Mouse (Mus musculus) right cerebral cortex, postnatal 14 days (tissue): ENCODE data around the gene Wdr66.

ENCODE experiments used
- DNase-seq: peaks from one replicate; pipeline ENCODE4 v3.0.0; 2022

Gene Wdr66

DNA sequence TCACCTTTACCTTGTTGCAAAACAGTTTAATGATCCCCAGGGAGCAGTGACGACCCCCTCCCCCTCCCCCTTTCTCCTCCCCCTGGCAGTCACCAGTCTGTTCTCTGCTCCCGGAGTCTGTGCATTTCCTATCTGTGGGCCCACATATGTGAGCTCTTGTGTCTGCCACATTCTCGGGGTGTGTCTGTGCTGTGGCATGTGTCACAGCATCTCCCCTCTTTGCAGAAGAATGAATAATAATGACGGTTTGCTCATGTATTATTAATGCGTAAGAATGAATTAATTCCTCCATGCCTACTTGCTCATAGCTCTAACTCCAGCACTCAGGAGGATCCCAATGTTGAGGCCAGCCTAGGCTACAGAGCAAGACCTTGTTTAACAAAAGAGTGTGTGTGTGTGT, 21.0 kb downstream of the Wdr66 start:
- DNase-seq: no peak

DNA sequence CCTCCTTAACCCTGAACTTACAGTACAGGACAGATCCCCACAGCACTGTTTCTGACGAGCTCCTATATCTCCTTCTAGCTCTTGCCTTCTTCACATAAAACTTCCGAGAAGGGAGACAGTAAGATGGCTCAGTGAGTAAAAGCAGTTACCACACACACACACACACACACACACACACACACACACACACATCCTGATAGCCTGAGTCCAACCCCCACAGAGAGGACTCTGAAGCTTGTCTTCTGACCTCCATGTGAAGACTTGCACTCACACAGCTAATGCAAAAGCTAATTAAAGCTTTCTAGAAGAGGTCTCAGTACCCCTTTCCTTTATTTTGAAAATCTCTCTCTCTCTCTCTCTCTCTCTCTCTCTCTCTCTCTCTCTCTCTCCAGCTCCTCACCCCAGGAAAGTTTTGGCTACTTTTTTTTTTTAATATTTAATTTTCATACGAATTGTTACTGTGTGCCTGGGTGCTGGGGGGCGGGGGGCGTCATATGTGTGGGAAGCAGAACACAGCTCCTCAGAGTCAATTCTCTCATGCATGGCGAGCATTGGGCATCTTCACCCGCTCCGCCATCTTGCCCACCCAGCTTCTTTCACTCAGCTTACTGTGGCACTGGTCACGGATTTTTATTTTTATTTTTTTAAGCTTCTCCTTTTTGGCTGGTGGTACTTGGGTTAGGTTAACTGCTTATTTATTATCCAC, 24.9 kb downstream of the Wdr66 start:
- DNase-seq: no peak

DNA sequence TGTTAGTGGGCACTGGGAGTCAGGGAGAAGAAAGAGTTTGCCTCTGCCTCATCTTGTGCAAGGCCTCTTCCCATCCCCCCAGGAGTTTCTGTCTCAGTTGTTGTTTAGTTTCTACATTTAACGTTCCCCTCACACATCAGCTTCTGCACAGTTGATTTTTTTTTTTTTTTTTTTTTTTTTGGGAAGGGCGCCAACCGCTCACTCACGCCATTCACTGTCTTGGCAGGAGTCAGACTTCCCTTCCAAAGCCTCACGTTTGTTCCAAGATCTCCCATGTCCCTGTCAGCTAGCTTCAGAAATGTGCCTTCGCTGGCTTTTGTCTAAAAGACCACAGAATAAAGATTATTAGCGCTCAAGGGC, 25.4 kb downstream of the Wdr66 start:
- DNase-seq: no peak

DNA sequence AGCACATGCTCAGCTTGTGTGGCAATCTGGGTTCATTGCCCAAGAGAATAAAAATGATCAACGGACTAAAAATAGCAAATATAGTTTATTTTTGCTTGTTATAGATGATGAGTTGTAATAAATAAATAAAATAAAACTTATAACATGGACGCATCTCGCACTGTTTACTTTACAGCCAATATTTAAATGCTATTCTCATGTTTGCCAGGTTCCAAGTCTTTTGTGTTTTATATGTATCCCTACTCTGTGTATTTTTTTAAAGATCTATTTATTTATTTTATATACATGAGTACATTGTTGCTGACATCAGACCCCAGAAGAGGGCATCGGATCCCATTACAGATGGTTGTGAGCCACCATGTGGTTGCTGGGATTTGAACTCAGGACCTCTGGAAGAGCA, 25.8 kb downstream of the Wdr66 start:
- no peak for DNase-seq

DNA sequence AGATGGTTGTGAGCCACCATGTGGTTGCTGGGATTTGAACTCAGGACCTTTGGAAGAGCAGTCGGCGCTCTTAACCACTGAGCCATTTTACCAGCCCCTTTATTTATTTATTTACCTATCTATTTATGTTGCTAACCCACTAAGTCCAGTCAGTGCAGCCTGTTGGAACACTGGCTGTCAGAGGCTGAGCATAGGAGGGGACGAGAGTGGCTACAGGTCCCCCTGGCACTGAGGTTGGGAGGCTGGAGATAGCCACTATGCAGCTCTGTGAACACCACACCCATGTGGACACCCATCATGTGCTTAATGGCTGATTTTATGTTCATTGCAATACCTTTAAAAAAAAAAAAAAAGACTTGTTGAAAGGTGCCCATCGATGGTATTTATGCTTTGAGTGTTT, 27.3 kb downstream of the Wdr66 start:
- no peak for DNase-seq

DNA sequence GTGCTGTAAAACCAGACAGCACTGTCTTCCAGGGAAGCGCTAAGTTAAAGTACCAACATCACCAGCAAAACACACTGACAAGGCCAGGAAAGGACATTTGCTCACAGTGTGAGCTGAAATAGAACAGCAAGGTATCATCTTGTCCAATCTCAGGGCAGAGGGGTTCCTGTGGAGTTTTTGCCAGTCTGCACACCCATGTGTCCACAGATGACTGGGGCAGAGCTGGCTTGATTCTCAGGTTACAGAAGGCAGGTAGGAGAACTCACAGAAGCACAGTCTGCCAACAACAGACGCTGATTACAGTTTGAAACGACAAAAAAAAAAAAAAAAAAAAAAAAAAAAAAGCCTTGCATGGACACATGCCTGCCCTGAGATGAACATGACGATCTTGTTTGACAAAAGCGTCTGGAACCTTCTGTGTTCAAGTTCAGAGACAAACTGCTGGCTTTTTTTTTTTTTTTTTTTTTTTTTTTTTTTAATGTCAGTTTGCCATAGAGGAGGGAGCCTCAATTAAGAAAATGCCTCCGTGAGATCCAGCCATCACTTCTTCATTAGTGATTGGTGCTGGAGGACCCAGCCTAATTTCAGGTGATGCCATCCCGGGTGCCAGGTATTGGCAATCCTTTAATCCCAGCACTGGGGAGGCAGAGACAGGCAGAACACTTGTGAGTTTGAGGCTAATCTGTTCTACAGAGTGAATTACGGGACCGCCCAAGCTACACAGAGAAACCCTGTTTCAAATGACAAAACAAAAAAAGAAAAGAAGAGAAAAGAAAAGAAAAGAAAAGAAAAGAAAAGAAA, 29.6 kb downstream of the Wdr66 start:
- no peak for DNase-seq

DNA sequence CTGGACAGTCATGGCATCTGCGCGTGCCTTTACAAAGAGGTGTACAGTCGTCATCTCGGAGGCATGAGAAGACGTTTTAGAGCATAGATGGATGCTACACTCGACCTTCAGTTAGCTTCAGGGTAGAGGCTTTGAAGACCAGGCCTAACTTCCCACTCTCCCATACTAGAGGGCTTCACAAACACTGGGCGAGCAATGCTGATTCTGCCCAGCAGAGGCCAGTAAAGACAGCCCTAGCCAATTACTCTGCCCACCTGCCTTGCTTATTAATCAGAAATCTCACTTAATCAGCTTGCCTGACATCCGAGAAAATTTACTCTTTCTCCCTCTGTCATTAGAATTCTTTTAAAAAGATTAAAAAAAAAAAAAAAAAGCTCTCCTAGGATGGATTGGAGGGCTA, 33.3 kb downstream of the Wdr66 start:
- DNase-seq: peak; percentile 60

DNA sequence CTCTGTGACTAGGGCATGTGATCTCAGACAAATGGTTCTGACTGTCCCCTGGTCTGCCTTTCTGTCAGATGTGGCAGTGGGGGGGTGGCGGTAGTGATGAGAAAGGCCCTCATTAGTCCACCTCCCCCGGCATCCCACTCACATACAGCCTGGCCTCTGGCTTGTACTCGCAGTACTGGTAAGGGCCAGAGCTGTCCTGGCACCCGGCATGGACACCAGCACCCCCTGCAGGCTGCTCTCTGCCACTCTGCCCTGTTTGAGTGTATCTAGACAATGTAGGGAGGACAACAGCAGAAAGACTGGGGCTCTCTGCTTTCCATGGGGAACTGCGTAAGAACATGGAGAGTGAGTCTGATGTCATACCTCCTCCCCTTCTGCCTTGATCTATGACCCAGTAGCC, 36.2 kb downstream of the Wdr66 start:
- DNase-seq: no peak

DNA sequence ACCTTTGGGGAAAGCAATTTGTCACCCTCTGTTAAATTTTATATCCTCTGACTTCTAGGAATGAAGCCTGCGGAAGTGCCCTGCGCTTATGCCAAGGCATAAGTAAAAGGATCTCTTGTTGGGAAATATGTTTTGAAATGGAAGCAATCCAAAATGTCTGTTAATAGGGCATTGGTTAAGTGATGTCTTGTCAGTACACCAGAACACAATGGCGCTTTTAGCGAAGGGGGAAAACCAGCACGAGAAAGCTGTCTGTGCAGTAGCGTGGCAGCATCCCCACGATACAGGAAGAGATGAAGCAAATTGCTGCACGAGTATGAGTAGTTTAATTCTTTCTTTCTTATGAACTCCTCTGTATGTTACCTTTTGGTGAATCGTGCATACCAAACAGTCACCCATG, 42.8 kb downstream of the Wdr66 start:
- DNase-seq: no peak

DNA sequence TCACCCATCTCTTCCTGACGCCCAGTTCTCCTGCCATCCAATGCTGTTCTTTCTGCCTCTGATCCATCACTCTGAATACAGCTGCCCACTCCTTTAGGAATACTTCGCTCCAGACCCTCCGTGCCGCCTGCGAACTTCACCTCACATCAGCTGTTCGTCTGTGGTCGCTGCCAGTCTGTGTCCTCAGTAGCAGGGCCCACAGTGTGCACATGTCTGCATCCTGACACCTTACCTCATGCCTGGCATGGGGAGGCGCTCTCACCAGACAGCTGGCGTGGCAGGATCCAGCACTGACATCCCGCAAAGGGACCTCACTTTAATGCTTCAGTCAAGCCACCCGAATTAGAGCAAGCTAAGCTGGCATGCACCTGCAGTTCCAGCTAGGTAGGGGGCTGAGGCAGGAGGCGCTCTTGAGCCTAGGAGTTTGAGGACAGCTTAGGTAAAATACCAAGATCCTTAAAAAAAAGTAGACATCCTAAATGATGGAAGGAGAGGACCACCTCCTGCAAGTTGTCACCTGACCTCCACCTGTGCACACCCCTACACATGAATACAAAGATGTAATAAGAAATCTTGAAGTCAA, 44.4 kb downstream of the Wdr66 start:
- no peak for DNase-seq

DNA sequence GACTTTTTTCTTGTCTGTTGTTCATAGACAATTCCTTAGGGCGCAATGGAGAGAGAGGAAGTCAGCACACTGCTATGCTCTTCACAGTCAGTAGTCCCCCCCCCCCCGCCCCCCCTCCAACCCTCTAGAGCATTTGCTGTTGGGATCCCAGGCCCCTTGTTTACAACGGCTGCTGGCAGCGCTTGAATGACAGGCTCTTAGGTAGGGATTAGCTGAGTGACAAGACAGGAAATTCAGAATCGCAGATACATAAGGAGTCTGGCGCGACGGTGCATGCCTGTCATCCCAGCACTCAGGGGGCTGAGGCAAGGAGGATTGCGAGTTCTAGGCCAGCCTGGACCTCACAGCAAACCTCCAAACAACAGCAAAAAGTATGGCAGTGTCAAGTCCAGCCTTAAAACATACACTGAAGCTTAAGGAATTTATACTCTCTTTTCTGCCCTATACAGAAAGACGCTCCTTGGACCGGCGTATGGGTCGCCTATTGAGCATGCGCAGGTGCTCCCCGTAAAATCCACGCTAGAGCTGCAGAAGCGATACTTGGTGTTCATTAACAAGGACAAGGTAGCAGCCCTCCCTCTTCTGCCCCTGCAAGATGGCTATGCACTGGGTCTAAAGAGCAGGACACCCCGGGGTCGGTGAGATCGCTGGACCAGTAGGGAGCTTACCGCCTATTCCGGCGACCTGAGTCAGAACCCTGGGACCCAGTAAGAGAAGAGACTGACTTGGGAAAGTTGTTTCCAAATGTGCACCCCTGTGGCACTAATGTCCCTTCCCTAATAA, 45.3 kb downstream of the Wdr66 start:
- no peak for DNase-seq

DNA sequence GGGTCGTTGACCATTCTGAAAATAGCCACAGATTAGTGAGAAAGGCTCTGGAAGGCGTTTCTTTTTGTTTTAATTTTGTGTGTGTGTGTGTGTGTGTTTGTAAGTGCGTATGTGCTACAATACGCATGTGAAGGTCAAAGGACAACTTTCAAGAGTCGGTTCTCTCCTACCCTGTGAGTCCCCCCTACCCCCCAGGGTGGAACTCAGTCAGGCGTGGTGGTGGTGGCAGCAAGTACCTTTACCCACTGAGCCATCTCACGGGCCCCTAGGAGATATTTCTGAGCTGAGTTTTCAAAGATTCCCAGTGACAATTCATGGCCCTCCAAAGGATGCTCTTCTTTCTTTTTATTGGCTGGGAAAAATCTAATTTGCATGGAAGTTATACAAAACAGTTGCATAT, 45.9 kb downstream of the Wdr66 start:
- no peak for DNase-seq

DNA sequence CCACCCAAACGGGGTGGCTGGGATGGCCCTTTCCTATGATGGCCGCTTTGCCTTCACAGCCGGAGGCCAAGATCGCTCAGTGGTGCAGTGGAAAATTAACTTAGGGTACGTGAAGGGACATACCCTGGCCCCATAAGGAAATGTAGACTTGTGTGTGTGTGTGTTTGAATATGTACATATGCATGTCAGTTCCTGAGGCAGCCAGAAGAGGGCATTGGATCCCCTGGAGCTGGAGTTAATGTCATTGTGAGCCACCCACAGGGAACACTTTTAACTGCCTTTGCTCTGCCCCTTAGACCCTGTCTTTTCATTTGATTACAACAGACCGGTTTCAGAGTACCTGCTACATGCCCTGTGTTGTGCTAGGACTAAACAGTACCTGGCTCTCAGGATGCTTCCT, 46.6 kb downstream of the Wdr66 start:
- no peak for DNase-seq

DNA sequence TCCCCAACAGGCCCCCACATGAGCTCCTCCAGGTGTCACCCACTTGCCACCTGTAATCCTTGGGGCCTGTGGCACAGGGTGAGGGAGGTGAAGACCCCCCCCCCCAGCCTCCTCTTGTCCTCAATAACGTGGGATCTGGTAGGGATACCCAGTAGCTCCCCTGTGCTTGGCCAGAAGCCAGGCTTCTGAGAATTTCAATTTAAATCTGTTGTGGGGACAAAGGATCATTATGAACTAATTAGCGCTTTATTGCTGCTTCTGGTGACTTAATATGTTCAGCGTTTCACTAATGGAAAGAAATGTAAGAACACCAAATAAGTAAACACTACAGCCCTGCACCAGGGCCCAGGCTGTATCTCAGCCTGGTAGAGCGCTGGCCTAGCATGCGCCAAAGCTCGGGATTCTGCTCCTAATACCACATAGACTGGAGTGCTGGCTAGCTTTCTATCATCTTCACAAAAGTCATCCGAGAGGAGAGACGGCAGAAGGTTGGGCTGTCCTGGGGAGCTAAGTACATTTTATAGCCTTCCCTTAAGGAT, 48.7 kb downstream of the Wdr66 start:
- DNase-seq: no peak

DNA sequence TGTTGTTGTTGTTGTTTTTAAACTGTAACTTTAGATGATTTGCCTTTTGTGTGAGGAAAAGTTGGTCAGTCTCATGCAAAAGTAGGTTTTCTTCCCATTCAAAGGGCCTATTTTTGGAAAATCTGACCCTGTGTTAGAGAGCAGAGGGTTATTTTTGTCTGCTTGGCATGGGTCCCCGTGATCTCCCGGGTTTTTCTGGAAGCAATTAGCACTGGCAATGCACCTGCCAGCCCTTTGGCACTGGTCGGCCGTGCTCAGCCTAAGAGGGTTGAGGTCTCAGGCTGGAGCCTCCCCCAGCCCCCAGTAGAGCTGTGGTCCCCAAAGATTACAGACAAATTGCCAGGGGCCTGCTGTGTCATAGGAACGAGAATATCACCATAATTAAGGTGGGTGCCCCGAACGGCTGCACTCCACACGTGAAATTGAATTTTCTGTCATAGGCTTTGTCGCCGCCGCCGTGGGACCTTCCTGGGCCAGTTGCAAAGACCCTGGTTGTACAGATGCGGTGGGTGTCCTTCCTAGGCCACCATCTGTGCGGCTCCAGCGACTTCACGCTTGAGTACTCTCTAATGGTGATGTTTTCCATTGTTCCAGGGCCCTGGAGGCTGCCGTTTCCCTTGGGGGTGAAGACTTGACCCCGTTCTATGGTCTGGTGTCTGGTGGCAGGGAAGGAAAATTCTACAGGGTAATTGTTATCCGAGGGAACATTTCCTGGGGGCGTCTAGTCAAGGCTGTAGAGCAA, 50.0 kb downstream of the Wdr66 start:
- no peak for DNase-seq

DNA sequence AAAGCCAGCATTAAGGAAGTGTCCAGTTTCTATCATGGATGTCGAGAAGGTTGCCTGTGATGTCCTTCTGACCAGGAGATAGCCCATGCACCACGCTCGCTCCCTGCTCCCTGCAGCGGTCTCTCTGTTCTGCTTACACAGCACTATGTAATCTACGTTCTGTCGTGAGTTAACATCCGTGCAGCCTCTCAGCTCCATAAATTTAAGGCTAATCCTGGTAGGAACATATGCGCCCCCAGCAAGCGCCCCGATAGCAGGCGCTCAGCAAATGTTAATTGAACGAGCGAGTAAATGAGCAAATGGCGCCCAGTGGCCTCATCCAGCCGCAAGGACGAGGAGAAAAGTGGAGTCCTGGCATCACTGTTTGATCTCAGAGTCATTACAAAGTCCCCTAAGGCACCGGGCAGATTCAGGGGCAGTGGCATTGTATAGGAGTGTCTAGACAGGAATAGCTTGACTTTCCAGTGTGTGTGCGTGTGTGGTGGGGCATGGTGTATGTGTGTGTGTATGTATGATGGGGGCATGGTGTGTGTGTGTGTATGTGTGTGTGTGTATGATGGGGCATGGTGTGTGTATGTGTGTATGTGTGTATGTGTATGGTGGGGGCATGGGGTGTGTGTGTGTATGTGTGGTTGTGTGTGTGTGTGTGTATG, 55.9 kb downstream of the Wdr66 start:
- DNase-seq: no peak

DNA sequence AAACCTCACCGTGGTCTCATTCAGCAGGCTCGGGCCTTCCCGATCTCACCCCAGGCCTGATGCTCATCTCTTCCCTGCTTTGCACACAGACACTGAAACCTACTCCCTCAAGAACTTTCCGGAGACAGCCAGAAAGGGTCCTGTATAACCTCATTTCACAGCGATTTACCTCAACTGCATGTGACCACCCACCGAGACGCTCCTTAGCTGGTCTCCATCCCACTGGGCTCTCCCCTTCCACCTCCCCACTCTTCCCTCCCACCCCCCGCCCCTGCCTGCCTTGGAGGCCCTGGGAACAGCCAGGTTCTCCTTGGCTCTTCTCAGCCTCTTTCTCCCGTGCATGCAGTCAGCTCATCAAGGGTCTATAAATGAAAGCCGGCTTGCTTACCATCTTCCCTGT, 57.9 kb downstream of the Wdr66 start:
- DNase-seq: no peak

DNA sequence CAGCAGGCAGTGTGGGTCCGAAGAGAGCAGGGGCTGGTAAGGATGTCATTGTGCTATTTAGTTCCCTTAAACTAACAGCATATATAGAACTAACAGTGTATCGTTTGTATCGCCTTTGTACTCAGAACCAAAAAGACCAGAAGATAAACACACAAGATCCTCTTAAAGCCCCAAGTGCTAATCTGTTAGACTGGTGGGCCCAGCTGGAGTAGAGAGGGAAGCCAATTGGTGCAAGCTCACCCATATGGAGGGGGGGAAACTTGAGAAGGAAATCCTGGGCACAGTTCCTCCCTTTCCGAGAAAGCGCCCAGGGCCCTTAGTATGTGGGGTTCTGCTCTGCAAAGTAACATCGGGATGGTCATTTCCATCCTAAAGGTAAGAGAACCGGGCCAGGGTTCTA, 58.3 kb downstream of the Wdr66 start:
- DNase-seq: no peak

DNA sequence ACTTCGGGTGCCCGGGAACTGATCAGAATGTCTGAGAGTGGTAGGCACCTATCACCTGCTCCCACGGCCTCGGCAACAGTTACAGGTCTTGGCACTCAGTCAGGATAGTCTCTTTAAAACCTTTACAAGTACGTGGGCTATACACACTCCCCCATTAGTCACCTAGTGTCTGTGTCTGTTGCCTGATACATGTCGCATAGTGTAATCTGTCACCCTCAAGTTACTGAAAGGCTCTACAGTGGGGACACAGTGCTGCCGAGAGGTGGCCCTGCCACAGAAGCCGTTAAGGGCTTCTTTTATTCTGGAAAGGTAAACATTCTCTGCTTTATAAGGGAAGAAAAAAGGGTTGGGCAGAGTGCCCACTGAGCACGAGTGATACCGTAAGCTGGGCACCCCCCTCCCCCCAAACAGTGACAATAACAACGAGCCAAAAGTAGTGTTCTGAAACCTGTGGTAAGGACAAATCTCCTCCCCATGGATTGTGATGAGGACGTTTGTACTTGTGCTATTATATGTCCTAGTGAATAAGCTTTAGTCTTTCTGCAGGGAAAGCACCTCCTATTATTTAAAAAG, 61.2 kb downstream of the Wdr66 start:
- DNase-seq: no peak

DNA sequence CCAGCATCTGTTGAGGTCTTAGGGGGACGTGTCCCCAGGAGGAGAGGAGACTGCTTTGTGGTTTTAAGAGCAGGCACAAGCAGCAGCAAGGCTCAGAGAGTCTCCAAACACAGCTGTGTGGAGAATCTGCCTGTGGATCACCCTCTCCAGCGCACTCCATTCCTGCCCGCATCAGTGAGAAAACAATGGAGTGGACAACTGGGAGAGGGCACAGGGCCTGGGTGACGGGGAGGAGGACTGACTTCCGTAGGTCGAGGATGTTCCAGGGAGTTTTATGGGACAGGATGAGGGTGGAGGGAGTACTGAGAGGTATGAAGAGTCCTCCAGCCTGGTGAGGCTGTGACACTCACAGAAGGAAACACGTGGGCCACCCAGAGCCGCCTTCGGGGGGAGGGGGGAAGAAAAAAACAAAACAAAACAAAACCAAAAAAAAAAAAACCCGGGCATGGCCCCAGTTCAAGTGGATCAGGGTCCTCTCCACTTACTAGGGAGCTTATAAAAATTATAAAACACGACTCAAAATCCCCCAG, 62.0 kb downstream of the Wdr66 start:
- DNase-seq: no peak

DNA sequence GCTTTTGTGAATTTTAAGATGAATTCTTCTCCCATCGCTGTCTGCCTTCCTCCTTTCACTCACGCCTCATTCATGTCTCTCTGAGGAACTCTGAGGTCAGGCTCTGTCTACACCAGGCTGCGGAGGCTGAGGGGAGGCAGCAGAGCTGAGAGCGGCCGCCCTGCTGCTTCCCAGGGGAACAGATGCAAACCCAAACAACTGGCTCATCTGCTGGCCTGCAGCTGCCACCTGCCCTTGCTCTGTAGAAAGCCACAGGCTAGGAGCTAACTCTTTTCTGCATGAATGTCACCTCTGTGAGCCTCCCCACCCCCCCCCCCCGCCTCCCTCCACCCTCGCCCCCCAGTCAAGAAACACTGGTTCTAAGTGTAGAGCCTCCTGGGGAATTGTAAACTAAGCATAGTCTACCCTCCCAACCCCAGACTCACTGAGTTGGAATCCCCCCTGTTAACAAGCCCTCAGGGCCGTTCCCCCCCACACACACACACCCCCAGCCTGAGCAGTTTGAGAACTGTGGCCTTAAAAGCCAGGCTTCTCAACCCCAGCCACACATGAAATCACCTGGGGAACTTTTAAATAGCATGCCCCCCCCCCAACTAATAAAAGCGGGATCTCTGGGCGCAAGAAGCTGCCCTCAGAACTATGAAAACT, 63.4 kb downstream of the Wdr66 start:
- DNase-seq: no peak
